Mouse (Mus musculus) c-Kit-positive CD71-positive TER-119-positive erythroid progenitor cells, embryonic 14.5 days (primary cell): ENCODE results near the gene Avl9.
A peak's percentile ranks its signal among the peaks of the same experiment; 100 is the strongest.

Experiments used
- DNase-seq: peaks from one replicate; pipeline ENCODE4 v3.0.0-alpha.2; 2013; ENCODE audit warnings: low spot score

Gene Avl9

GRCm38 (mm10) chr6:56794834-56795233 is 80.1 kb downstream of the Avl9 start:
- DNase-seq: no peak

- peak; percentile 34 for DNase-seq
Observed at GRCm38 (mm10) chr6:56796232-56796631, 81.5 kb downstream of the Avl9 start.

- DNase-seq: peak; percentile 57
Observed at GRCm38 (mm10) chr6:56796668-56797141, 82.0 kb downstream of the Avl9 start.

- DNase-seq: peak; percentile 90
Observed at GRCm38 (mm10) chr6:56797311-56798151, 82.8 kb downstream of the Avl9 start, which contains the start of gene Kbtbd2. Gene Kbtbd2, minus strand, starts transcription at chr6:56797813.

- no peak for DNase-seq
Observed at GRCm38 (mm10) chr6:56798152-56798465, 83.4 kb downstream of the Avl9 start.

- DNase-seq: no peak
Observed at GRCm38 (mm10) chr6:56805026-56805425, 90.3 kb downstream of the Avl9 start.

- DNase-seq: no peak
Observed at GRCm38 (mm10) chr6:56806195-56806594, 91.5 kb downstream of the Avl9 start.

- peak; percentile 61 for DNase-seq
Observed at GRCm38 (mm10) chr6:56808656-56809055, 94.0 kb downstream of the Avl9 start.
